Mouse (Mus musculus): ENCODE measurements around the gene Cabp4.

- TF ChIP-seq CTCF (IDR thresholded peaks at IDR 0.05; ENCODE audit: low read depth) (no peak), EP300 (IDR thresholded peaks at IDR 0.05; ENCODE audit: low read depth) (no peak)
Measured at GRCm38 (mm10) chr19:4115144-4115543, 28.7 kb downstream of the Cabp4 start.
